Mouse (Mus musculus) frontal cortex, postnatal 10 days (tissue): ENCODE measurements around the gene Mob3b.

Experiments
- DNase-seq, 2 experiments: peaks; one replicate each; pipeline ENCODE4 v3.0.0; 2022; ENCODE audit warnings: low spot score in 2 of 2, mixed read lengths in 1 of 2

Gene Mob3b

DNA sequence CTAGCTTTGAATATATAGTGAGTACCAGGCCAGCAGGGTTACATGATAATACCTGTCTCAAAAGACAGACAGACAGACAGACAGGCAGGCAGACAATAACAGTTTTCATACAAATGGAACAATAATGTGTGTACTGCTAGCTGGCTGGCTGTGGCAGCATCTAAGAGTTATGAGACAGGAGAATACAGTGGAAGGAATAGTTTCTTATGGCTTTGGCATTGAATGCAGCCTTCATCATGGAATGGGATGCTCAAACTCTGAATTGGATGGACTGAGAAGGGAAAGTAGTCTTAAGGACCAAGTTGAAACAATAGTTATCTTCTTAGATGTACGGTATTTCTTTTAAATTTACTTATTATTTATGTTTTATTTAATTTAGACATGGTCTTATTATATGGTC lies 258.0 kb downstream of the Mob3b start:
- no peak for DNase-seq
